ENCODE assay signal across 7 mouse cellular contexts in genomic region chr17:26114061-26114460, GRCm38 (mm10). TPM values are rescaled to one million over a fixed set of nuclear protein-coding genes. Genes with fewer than 3 reads are reported as not detected.
DNase-seq lines count a peak whose midpoint lies in the region; ATAC-seq and TF ChIP-seq lines count a peak whose summit lies in the region.

No protein-coding gene starts in this region.

- in situ Hi-C loops in CH12.LX (cut with MboI; ENCODE audit: low pct_ligation_motif_present, low pct_unique_long_range_greater_than_20kb, low sequenced_read_pairs) = no loop called here

- H3K4me3 ChIP-seq in CH12.LX (replicated peaks in 1 of 3; ENCODE audit: low read depth in 2 of 3, low read length in 2 of 3, poor library complexity in 1 of 3) = peak overlapping the region; percentile 24 to 67 (median 61)
- H3K4me3 ChIP-seq in ES-Bruce4 (ENCODE audit: low read depth, low read length) = peak overlapping the region; percentile 85
- peak overlapping the region; percentile 80 for H3K4me3 ChIP-seq in hindbrain, embryonic 14.5 days (replicated peaks; ENCODE audit: low read length)
- peak overlapping the region; percentile 77 for H3K4me3 ChIP-seq in liver, embryonic 13.5 days (replicated peaks)

- no peaks in the 10 kb centered on the region for H3K36me3 ChIP-seq in CH12.LX (replicated peaks in 1 of 2; ENCODE audit: control insufficient read depth in 1 of 2, insufficient read depth in 1 of 2, low read length in 1 of 2)
- H3K36me3 ChIP-seq in ES-Bruce4 (ENCODE audit: control insufficient read depth, insufficient read depth, low read length, poor library complexity, severe bottlenecking) = no peaks in the 10 kb centered on the region
- no peaks in the 10 kb centered on the region for H3K36me3 ChIP-seq in hindbrain, embryonic 14.5 days (replicated peaks; ENCODE audit: control insufficient read depth, insufficient read depth)
- H3K36me3 ChIP-seq in liver, embryonic 13.5 days = no peaks in the 10 kb centered on the region

- H3K27me3 ChIP-seq in CH12.LX (replicated peaks) (peaks cover 75% of the 10 kb centered on the region), ES-Bruce4 (ENCODE audit: control insufficient read depth, insufficient read depth, low read length, poor library complexity, severe bottlenecking) (no peaks in the 10 kb centered on the region)
- H3K27me3 ChIP-seq in hindbrain, embryonic 14.5 days (ENCODE audit: control insufficient read depth, insufficient read depth, low read length) = peaks cover 59% of the 10 kb centered on the region
- peaks cover 95% of the 10 kb centered on the region for H3K27me3 ChIP-seq in liver, embryonic 13.5 days

- no peak for ATAC-seq in hindbrain, embryonic 14.5 days (ENCODE audit: low FRiP score)
- no peak for ATAC-seq in liver, embryonic 13.5 days (ENCODE audit: low read depth)

- H3K4me2 ChIP-seq in CH12.LX (ENCODE audit: insufficient read depth, low read depth, poor library complexity, severe bottlenecking) = peak overlapping the region; percentile 88
- H3K4me2 ChIP-seq in hindbrain, embryonic 14.5 days (replicated peaks) = peak overlapping the region; percentile 92
- H3K4me2 ChIP-seq in liver, embryonic 13.5 days = peak overlapping the region; percentile 93

- dilution Hi-C loops in CH12.LX (cut with MboI; ENCODE audit: extremely low pct_ligation_motif_present, extremely low pct_unique_long_range_greater_than_20kb, low sequenced_read_pairs) = no loop called here

- H3K27ac ChIP-seq in CH12.LX (ENCODE audit: insufficient read depth, low read depth) = no peak overlapping the region
- H3K27ac ChIP-seq in ES-Bruce4 (ENCODE audit: insufficient read depth, low read length) = peak overlapping the region; percentile 55
- H3K27ac ChIP-seq in hindbrain, embryonic 14.5 days = no peak overlapping the region
- no peak overlapping the region for H3K27ac ChIP-seq in liver, embryonic 13.5 days

- H3K9me3 ChIP-seq in CH12.LX (replicated peaks; ENCODE audit: low read length) (no peaks in the 10 kb centered on the region), ES-Bruce4 (replicated peaks; ENCODE audit: control insufficient read depth, insufficient read depth, low read length, poor library complexity, severe bottlenecking) (no peaks in the 10 kb centered on the region)
- no peaks in the 10 kb centered on the region for H3K9me3 ChIP-seq in hindbrain, embryonic 14.5 days (ENCODE audit: control insufficient read depth, low read length)
- no peaks in the 10 kb centered on the region for H3K9me3 ChIP-seq in liver, embryonic 13.5 days (replicated peaks)

- TF ChIP-seq RAD21 in CH12.LX (IDR thresholded peaks at IDR 0.05; ENCODE audit: low read depth, low read length) = no peak

- TF ChIP-seq EP300 in CH12.LX (IDR thresholded peaks at IDR 0.05; ENCODE audit: low read length) (no peak), ES-Bruce4 (IDR thresholded peaks at IDR 0.05; ENCODE audit: insufficient read depth, low read depth, low read length) (no peak)

- 13% methylated on average over 8 of the region's 8 CpGs for WGBS in hindbrain, embryonic 14.5 days
- 11% methylated on average over 8 of the region's 8 CpGs for WGBS in liver, embryonic 13.5 days (ENCODE audit: insufficient replicate concordance)

- H3K9ac ChIP-seq in CH12.LX (ENCODE audit: insufficient read depth, low read depth) (peak overlapping the region; percentile 58), ES-Bruce4 (ENCODE audit: low read depth, poor library complexity, severe bottlenecking) (peak overlapping the region; percentile 67)
- peak overlapping the region; percentile 83 for H3K9ac ChIP-seq in hindbrain, embryonic 14.5 days
- H3K9ac ChIP-seq in liver, embryonic 13.5 days = peak overlapping the region; percentile 80

- TF ChIP-seq CTCF in CH12.LX (conservative IDR thresholded peaks at IDR 0.05 in 1 of 2, IDR thresholded peaks at IDR 0.05 in 1 of 2; ENCODE audit: low read depth in 2 of 2, low read length in 2 of 2) (no peak), ES-Bruce4 (IDR thresholded peaks at IDR 0.05; ENCODE audit: low read depth, low read length) (no peak)

- no peak for DNase-seq in CH12.LX (ENCODE audit: extremely low read depth)
- DNase-seq in hindbrain, embryonic 14.5 days (ENCODE audit: low spot score) = no peak
- DNase-seq in liver, embryonic 13.5 days = no peak
- DNase-seq in ovary, postnatal 36 days (ENCODE audit: low spot score) = no peak
- no peak for DNase-seq in left cerebral cortex, adult 8-10 months (ENCODE audit: low spot score in 2 of 2)
- DNase-seq in Muller cell, postnatal 12 days (ENCODE audit: inconsistent ontology term) = no peak

- H3K4me1 ChIP-seq in CH12.LX (ENCODE audit: control insufficient read depth in 1 of 2, insufficient read depth in 2 of 2) (peaks cover 2 to 23% of the 10 kb centered on the region in 2 experiments; a peak in 2 of 4 replicates), ES-Bruce4 (ENCODE audit: control insufficient read depth, insufficient read depth, low read length) (peaks cover 7% of the 10 kb centered on the region)
- H3K4me1 ChIP-seq in hindbrain, embryonic 14.5 days (replicated peaks; ENCODE audit: control insufficient read depth, insufficient read depth, low read length) = peaks cover 5% of the 10 kb centered on the region; the same call in 1 of the 2 replicates
- H3K4me1 ChIP-seq in liver, embryonic 13.5 days (replicated peaks) = peaks cover 30% of the 10 kb centered on the region

- H3K79me2 ChIP-seq in CH12.LX (replicated peaks; ENCODE audit: control insufficient read depth, extremely low read depth, insufficient read depth, poor library complexity, severe bottlenecking) = no peaks in the 10 kb centered on the region

- TF ChIP-seq POLR2A in CH12.LX (IDR thresholded peaks at IDR 0.05; ENCODE audit: low read depth, low read length) (no peak), ES-Bruce4 (IDR thresholded peaks at IDR 0.05; ENCODE audit: insufficient read depth, low read length) (no peak)

TF ChIP-seq in CH12.LX, 34 proteins besides CTCF, POLR2A, EP300 and RAD21 (continues in another document):
- TF ChIP-seq RCOR1 (conservative IDR thresholded peaks at IDR 0.05; ENCODE audit: low read depth, low read length) (no peak; the same call in 1 of the 2 replicates), NRF1 (IDR thresholded peaks at IDR 0.05; ENCODE audit: low read depth, low read length) (no peak), MYC (IDR thresholded peaks at IDR 0.05; ENCODE audit: low read depth, low read length) (0 out of 2 replicates have a peak, but pooled peaks have one; percentile 2), PAX5 (IDR thresholded peaks at IDR 0.05; ENCODE audit: low read length) (no peak), ZKSCAN1 (IDR thresholded peaks at IDR 0.05; ENCODE audit: borderline replicate concordance, low read depth, low read length) (no peak), JUN (IDR thresholded peaks at IDR 0.05; ENCODE audit: insufficient read depth, low read depth, low read length) (no peak), SIN3A (IDR thresholded peaks at IDR 0.05; ENCODE audit: low read length) (no peak), MAX (IDR thresholded peaks at IDR 0.05; ENCODE audit: low read length) (no peak), CHD2 (IDR thresholded peaks at IDR 0.05; ENCODE audit: low read length) (no peak)

RNA-seq across cellular contexts. Expression of gene Tmem8, which starts 1.0 kb away (rescaled TPM):
- total RNA-seq in CH12.LX (2012; rRNA removed) (2.3 and 3.6 TPM in 2 replicates), CH12.LX (2014; rRNA removed) (1.8 and 2.8 TPM in 2 replicates)
- polyA plus RNA-seq in CH12.LX (2012; ENCODE audit: insufficient read length, low read depth) (3.9 and 4.6 TPM in 2 replicates), ES-Bruce4 (2011; ENCODE audit: insufficient read depth, insufficient read length, low read depth, missing spikeins) (15.6 and 16.5 TPM in 2 replicates)
- 3.2 and 3.9 TPM in 2 replicates for polyA plus RNA-seq in hindbrain, embryonic 14.5 days (2014; fragmentation: Nextera tagmentation; extraction: Ambion mirVana)
- 1.3 and 1.7 TPM in 2 replicates for polyA plus RNA-seq in liver, embryonic 13.5 days (2015; fragmentation: Nextera tagmentation; extraction: Ambion mirVana)
- total RNA-seq in left cerebral cortex, adult 8-10 months (2022) = 10 to 100 TPM; 13.0 to 16.3 (median 15.4) TPM

RNA-seq across cellular contexts. Expression of gene Mrpl28, which starts 9.2 kb away (rescaled TPM):
- total RNA-seq in CH12.LX (2012; rRNA removed) = 157 and 161 TPM in 2 replicates
- total RNA-seq in CH12.LX (2014; rRNA removed) = 148 and 154 TPM in 2 replicates
- polyA plus RNA-seq in CH12.LX (2012; ENCODE audit: insufficient read length, low read depth) = 90.5 and 101 TPM in 2 replicates
- polyA plus RNA-seq in ES-Bruce4 (2011; ENCODE audit: insufficient read depth, insufficient read length, low read depth, missing spikeins) = 97.6 and 105 TPM in 2 replicates
- 184 and 190 TPM in 2 replicates for polyA plus RNA-seq in hindbrain, embryonic 14.5 days (2014; fragmentation: Nextera tagmentation; extraction: Ambion mirVana)
- polyA plus RNA-seq in liver, embryonic 13.5 days (2015; fragmentation: Nextera tagmentation; extraction: Ambion mirVana) = 148 and 156 TPM in 2 replicates
- 10 to 100 TPM; 61.0 to 74.7 (median 62.8) TPM for total RNA-seq in left cerebral cortex, adult 8-10 months (2022)

RNA-seq across cellular contexts. Expression of gene Nme4, which starts 18.7 kb away (rescaled TPM):
- total RNA-seq in CH12.LX (2012; rRNA removed) (0.47 and 0.55 TPM in 2 replicates), CH12.LX (2014; rRNA removed) (0.46 TPM in 1 of 2 replicates, not detected in the other)
- polyA plus RNA-seq in CH12.LX (2012; ENCODE audit: insufficient read length, low read depth) (0.27 and 0.56 TPM in 2 replicates), ES-Bruce4 (2011; ENCODE audit: insufficient read depth, insufficient read length, low read depth, missing spikeins) (110 and 115 TPM in 2 replicates)
- polyA plus RNA-seq in hindbrain, embryonic 14.5 days (2014; fragmentation: Nextera tagmentation; extraction: Ambion mirVana) = 14.5 and 17.5 TPM in 2 replicates
- polyA plus RNA-seq in liver, embryonic 13.5 days (2015; fragmentation: Nextera tagmentation; extraction: Ambion mirVana) = 56.2 and 58.8 TPM in 2 replicates
- total RNA-seq in left cerebral cortex, adult 8-10 months (2022) = 1 to 10 TPM; 2.9 to 5.5 (median 4.6) TPM

RNA-seq across cellular contexts. Expression of gene Decr2, which starts 23.9 kb away (rescaled TPM):
- total RNA-seq in CH12.LX (2012; rRNA removed) = 12.9 and 16.8 TPM in 2 replicates
- total RNA-seq in CH12.LX (2014; rRNA removed) = 21.0 TPM in 2 replicates
- polyA plus RNA-seq in CH12.LX (2012; ENCODE audit: insufficient read length, low read depth) = 12.6 and 13.1 TPM in 2 replicates
- polyA plus RNA-seq in ES-Bruce4 (2011; ENCODE audit: insufficient read depth, insufficient read length, low read depth, missing spikeins) = 24.3 and 26.4 TPM in 2 replicates
- 22.6 and 28.8 TPM in 2 replicates for polyA plus RNA-seq in hindbrain, embryonic 14.5 days (2014; fragmentation: Nextera tagmentation; extraction: Ambion mirVana)
- 11.1 and 13.8 TPM in 2 replicates for polyA plus RNA-seq in liver, embryonic 13.5 days (2015; fragmentation: Nextera tagmentation; extraction: Ambion mirVana)
- 10 to 100 TPM; 29.1 to 35.8 (median 31.0) TPM for total RNA-seq in left cerebral cortex, adult 8-10 months (2022)

RNA-seq across cellular contexts. Expression of gene Axin1, which starts 24.4 kb away (rescaled TPM):
- total RNA-seq in CH12.LX (2012; rRNA removed) (28.5 and 33.2 TPM in 2 replicates), CH12.LX (2014; rRNA removed) (27.8 and 28.5 TPM in 2 replicates)
- polyA plus RNA-seq in CH12.LX (2012; ENCODE audit: insufficient read length, low read depth) (38.8 and 43.4 TPM in 2 replicates), ES-Bruce4 (2011; ENCODE audit: insufficient read depth, insufficient read length, low read depth, missing spikeins) (40.5 and 41.0 TPM in 2 replicates)
- polyA plus RNA-seq in hindbrain, embryonic 14.5 days (2014; fragmentation: Nextera tagmentation; extraction: Ambion mirVana) = 7.0 and 8.5 TPM in 2 replicates
- 2.9 and 3.7 TPM in 2 replicates for polyA plus RNA-seq in liver, embryonic 13.5 days (2015; fragmentation: Nextera tagmentation; extraction: Ambion mirVana)
- total RNA-seq in left cerebral cortex, adult 8-10 months (2022) = 10 to 100 TPM; 24.6 to 30.3 (median 28.2) TPM
